Mouse (Mus musculus) E14TG2a.4 (cell line): ENCODE results near the gene Col4a3bp.

ENCODE experiments used
- CTCF ChIP-seq: conservative IDR thresholded peaks from 2 replicates; pipeline ENCODE4 v1.5.1; 2014; ENCODE audit warnings: low read length
- NANOG ChIP-seq: IDR thresholded peaks from 2 replicates; pipeline ENCODE4 v1.6.1; 2014; ENCODE audit warnings: borderline replicate concordance, low read length, mixed read lengths
- POU5F1 ChIP-seq: IDR thresholded peaks from 2 replicates; pipeline ENCODE4 v1.6.1; 2014; ENCODE audit warnings: low read length, borderline replicate concordance

DNA sequence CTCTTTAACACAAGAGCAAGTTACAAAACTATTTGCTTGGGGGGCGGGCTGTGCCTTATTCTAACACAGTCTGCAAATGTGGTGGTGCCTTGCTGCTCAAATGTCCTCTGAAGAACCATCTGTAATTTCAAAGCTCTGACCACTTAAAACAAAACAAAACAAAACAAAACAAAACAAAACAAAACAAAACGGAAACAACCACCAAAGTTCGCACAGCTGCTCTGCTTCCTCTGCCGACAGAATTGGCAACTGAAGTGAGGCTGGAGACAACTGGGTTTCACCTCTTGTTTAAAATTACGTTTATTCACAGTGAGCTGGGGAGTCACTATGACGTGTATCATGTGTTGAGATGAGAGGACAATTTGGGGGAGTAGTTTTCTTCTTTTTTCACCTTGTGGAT is 136.2 kb downstream of the Col4a3bp start:
- TF ChIP-seq CTCF (no peak), NANOG (no peak), POU5F1 (no peak)
